ENCODE assay signal across 11 mouse cellular contexts in genomic region chr4:117847011-117847410, GRCm38 (mm10). TPM values are rescaled to one million over a fixed set of nuclear protein-coding genes. Genes with fewer than 3 reads are reported as not detected.
A peak's percentile ranks its signal among the peaks of the same experiment; 100 is the strongest.
DNase-seq lines count a peak whose midpoint lies in the region; ATAC-seq and TF ChIP-seq lines count a peak whose summit lies in the region.
"Had no signal": no experiment of that assay in that cellular context is flagged by ENCODE, and none has a peak within 500 bp of the region (broad histone marks: within the 10 kb centered on the region; RNA-seq: fewer than 3 reads in every experiment).

No protein-coding gene starts in this region.

- no peaks in the 10 kb centered on the region for H3K27me3 ChIP-seq in forebrain, postnatal 0 days (ENCODE audit: insufficient read depth, low read length)
- no peaks in the 10 kb centered on the region for H3K27me3 ChIP-seq in forebrain, embryonic 16.5 days (replicated peaks; ENCODE audit: control insufficient read depth, insufficient read depth, low read length)
- no peaks in the 10 kb centered on the region for H3K27me3 ChIP-seq in lung, embryonic 16.5 days (ENCODE audit: control insufficient read depth, insufficient read depth, low read depth, low read length)
- no peaks in the 10 kb centered on the region for H3K27me3 ChIP-seq in hindbrain, embryonic 11.5 days (ENCODE audit: control insufficient read depth, insufficient read depth, low read length)
- H3K27me3 ChIP-seq in midbrain, embryonic 13.5 days, result no peaks in the 10 kb centered on the region

- peak; percentile 77 for ATAC-seq in forebrain, postnatal 0 days
- ATAC-seq in forebrain, embryonic 16.5 days, result no peak
- peak; percentile 73 for ATAC-seq in lung, embryonic 16.5 days (ENCODE audit: low read depth)
- ATAC-seq in hindbrain, embryonic 11.5 days (ENCODE audit: low FRiP score), result no peak
- peak; percentile 43 for ATAC-seq in midbrain, embryonic 13.5 days
- no peak for ATAC-seq in inflammation-experienced regulatory T-cells, adult 6 months
- ATAC-seq: CD4-positive, CD25-positive, alpha-beta regulatory T cell, adult 4 months had no signal

- no peaks in the 10 kb centered on the region for H3K9me3 ChIP-seq in forebrain, postnatal 0 days (ENCODE audit: low read length)
- no peaks in the 10 kb centered on the region for H3K9me3 ChIP-seq in forebrain, embryonic 16.5 days (ENCODE audit: control insufficient read depth, low read length)
- H3K9me3 ChIP-seq in lung, embryonic 16.5 days (ENCODE audit: control insufficient read depth, low read length), result no peaks in the 10 kb centered on the region
- H3K9me3 ChIP-seq in hindbrain, embryonic 11.5 days (ENCODE audit: control insufficient read depth, low read length), result no peaks in the 10 kb centered on the region
- H3K9me3 ChIP-seq in midbrain, embryonic 13.5 days, result no peaks in the 10 kb centered on the region
- H3K9me3 ChIP-seq: heart, embryonic 10.5 days had no signal

- WGBS in forebrain, postnatal 0 days, result 17% methylated on average over 2 of the region's 2 CpGs
- WGBS in forebrain, embryonic 16.5 days, result 13% methylated on average over 2 of the region's 2 CpGs
- 48% methylated on average over 2 of the region's 2 CpGs for WGBS in lung, embryonic 16.5 days
- WGBS in hindbrain, embryonic 11.5 days, result 50% methylated on average over 2 of the region's 2 CpGs
- 33% methylated on average over 2 of the region's 2 CpGs for WGBS in midbrain, embryonic 13.5 days

- peak; percentile 52 for DNase-seq in forebrain, postnatal 0 days
- no peak for DNase-seq in lung, postnatal 36 days
- DNase-seq in hindbrain, embryonic 11.5 days (ENCODE audit: low spot score), result peak; percentile 38
- DNase-seq in spleen, postnatal 36 days (ENCODE audit: low spot score in 2 of 2), result no peak
- DNase-seq: kidney, adult 9 months had no signal

- no peak for TF ChIP-seq CTCF in forebrain, postnatal 0 days (IDR thresholded peaks at IDR 0.05; ENCODE audit: low read depth)

- no peak overlapping the region for H3K27ac ChIP-seq in forebrain, postnatal 0 days (ENCODE audit: low read depth, low read length)
- no peak overlapping the region for H3K27ac ChIP-seq in forebrain, embryonic 16.5 days (ENCODE audit: low read length)
- H3K27ac ChIP-seq in lung, embryonic 16.5 days (ENCODE audit: low read length), result peak overlapping the region; percentile 30; the same call in 1 of the 2 replicates
- no peak overlapping the region for H3K27ac ChIP-seq in hindbrain, embryonic 11.5 days (ENCODE audit: low read depth, low read length)
- 0 out of 2 replicates have a peak overlapping the region, but pooled peaks have one; percentile 2 for H3K27ac ChIP-seq in midbrain, embryonic 13.5 days
- H3K27ac ChIP-seq: heart, embryonic 10.5 days had no signal

- H3K4me2 ChIP-seq in forebrain, postnatal 0 days (ENCODE audit: low read depth), result no peak overlapping the region
- H3K4me2 ChIP-seq in forebrain, embryonic 16.5 days (ENCODE audit: low read length), result no peak overlapping the region
- no peak overlapping the region for H3K4me2 ChIP-seq in lung, embryonic 16.5 days (ENCODE audit: low read depth, low read length)
- H3K4me2 ChIP-seq in hindbrain, embryonic 11.5 days (replicated peaks; ENCODE audit: low read depth, low read length), result no peak overlapping the region
- no peak overlapping the region for H3K4me2 ChIP-seq in midbrain, embryonic 13.5 days (replicated peaks)

- no peaks in the 10 kb centered on the region for H3K36me3 ChIP-seq in forebrain, postnatal 0 days (ENCODE audit: insufficient read depth)
- no peaks in the 10 kb centered on the region for H3K36me3 ChIP-seq in forebrain, embryonic 16.5 days (ENCODE audit: control insufficient read depth, insufficient read depth)
- no peaks in the 10 kb centered on the region for H3K36me3 ChIP-seq in lung, embryonic 16.5 days (ENCODE audit: control insufficient read depth, insufficient read depth, low read length)
- no peaks in the 10 kb centered on the region for H3K36me3 ChIP-seq in hindbrain, embryonic 11.5 days (ENCODE audit: control insufficient read depth, insufficient read depth, low read length)
- H3K36me3 ChIP-seq in midbrain, embryonic 13.5 days, result no peaks in the 10 kb centered on the region

- no peaks in the 10 kb centered on the region for H3K4me1 ChIP-seq in forebrain, postnatal 0 days (ENCODE audit: insufficient read depth)
- H3K4me1 ChIP-seq in forebrain, embryonic 16.5 days (replicated peaks; ENCODE audit: control insufficient read depth, insufficient read depth, low read length), result no peaks in the 10 kb centered on the region; the same call in 1 of the 2 replicates
- H3K4me1 ChIP-seq in lung, embryonic 16.5 days (replicated peaks; ENCODE audit: control insufficient read depth, insufficient read depth, low read length), result peaks cover 5% of the 10 kb centered on the region; the same call in 1 of the 2 replicates
- H3K4me1 ChIP-seq in hindbrain, embryonic 11.5 days (replicated peaks; ENCODE audit: control insufficient read depth, insufficient read depth, low read length), result peaks cover 10% of the 10 kb centered on the region
- H3K4me1 ChIP-seq in midbrain, embryonic 13.5 days (replicated peaks), result peaks cover 29% of the 10 kb centered on the region

- H3K9ac ChIP-seq in forebrain, postnatal 0 days, result no peak overlapping the region
- H3K9ac ChIP-seq in forebrain, embryonic 16.5 days (replicated peaks; ENCODE audit: low read depth, low read length), result no peak overlapping the region
- peak overlapping the region; percentile 11; the same call in 1 of the 2 replicates for H3K9ac ChIP-seq in lung, embryonic 16.5 days (ENCODE audit: low read length)
- H3K9ac ChIP-seq in hindbrain, embryonic 11.5 days (ENCODE audit: low read depth, low read length), result no peak overlapping the region
- no peak overlapping the region for H3K9ac ChIP-seq in midbrain, embryonic 13.5 days (replicated peaks)

- H3K4me3 ChIP-seq in forebrain, postnatal 0 days (ENCODE audit: low read depth, low read length), result no peak overlapping the region
- no peak overlapping the region for H3K4me3 ChIP-seq in forebrain, embryonic 16.5 days (replicated peaks; ENCODE audit: low read length)
- no peak overlapping the region for H3K4me3 ChIP-seq in lung, embryonic 16.5 days (ENCODE audit: low read length)
- no peak overlapping the region for H3K4me3 ChIP-seq in hindbrain, embryonic 11.5 days (ENCODE audit: low read depth, low read length)
- H3K4me3 ChIP-seq in midbrain, embryonic 13.5 days (replicated peaks), result no peak overlapping the region
- H3K4me3 ChIP-seq: heart, embryonic 10.5 days had no signal

RNA-seq across cellular contexts. Expression of gene Slc6a9, which starts 12.7 kb away (rescaled TPM):
- total RNA-seq in forebrain, postnatal 0 days (2014; rRNA removed), result 30.6 and 35.0 TPM in 2 replicates
- 18.7 and 33.7 TPM in 2 replicates for polyA plus RNA-seq in forebrain, postnatal 0 days (2015; fragmentation: Nextera tagmentation; extraction: Ambion mirVana)
- 12.0 and 16.2 TPM in 2 replicates for polyA plus RNA-seq in forebrain, embryonic 16.5 days (2015; fragmentation: Nextera tagmentation; extraction: Ambion mirVana)
- 9.1 and 9.2 TPM in 2 replicates for polyA plus RNA-seq in lung, embryonic 16.5 days (2015; fragmentation: Nextera tagmentation; extraction: Ambion mirVana)
- polyA plus RNA-seq in hindbrain, embryonic 11.5 days (2014; fragmentation: Nextera tagmentation; extraction: Ambion mirVana), result 6.2 and 7.1 TPM in 2 replicates
- polyA plus RNA-seq in midbrain, embryonic 13.5 days (2015; fragmentation: Nextera tagmentation; extraction: Ambion mirVana), result 14.9 and 16.1 TPM in 2 replicates
- not detected for polyA plus RNA-seq in inflammation-experienced regulatory T-cells, adult 6 months (2017; shearing (Covaris generic))

RNA-seq across cellular contexts. Expression of gene Ccdc24, which starts 25.3 kb away (rescaled TPM):
- 3.4 and 7.7 TPM in 2 replicates for total RNA-seq in forebrain, postnatal 0 days (2014; rRNA removed)
- 0.94 and 1.5 TPM in 2 replicates for polyA plus RNA-seq in forebrain, postnatal 0 days (2015; fragmentation: Nextera tagmentation; extraction: Ambion mirVana)
- polyA plus RNA-seq in forebrain, embryonic 16.5 days (2015; fragmentation: Nextera tagmentation; extraction: Ambion mirVana), result 2.0 and 2.4 TPM in 2 replicates
- polyA plus RNA-seq in lung, embryonic 16.5 days (2015; fragmentation: Nextera tagmentation; extraction: Ambion mirVana), result 2.0 and 3.0 TPM in 2 replicates
- polyA plus RNA-seq in hindbrain, embryonic 11.5 days (2014; fragmentation: Nextera tagmentation; extraction: Ambion mirVana), result 1.7 and 1.8 TPM in 2 replicates
- 3.0 and 3.4 TPM in 2 replicates for polyA plus RNA-seq in midbrain, embryonic 13.5 days (2015; fragmentation: Nextera tagmentation; extraction: Ambion mirVana)
- not detected for polyA plus RNA-seq in inflammation-experienced regulatory T-cells, adult 6 months (2017; shearing (Covaris generic))
- polyA plus RNA-seq: CD4-positive, CD25-positive, alpha-beta regulatory T cell, adult 4 months had no signal

RNA-seq across cellular contexts. Expression of gene B4galt2, which starts 36.3 kb away (rescaled TPM):
- 179 and 192 TPM in 2 replicates for total RNA-seq in forebrain, postnatal 0 days (2014; rRNA removed)
- 89.0 and 90.6 TPM in 2 replicates for polyA plus RNA-seq in forebrain, postnatal 0 days (2015; fragmentation: Nextera tagmentation; extraction: Ambion mirVana)
- 47.8 and 47.9 TPM in 2 replicates for polyA plus RNA-seq in forebrain, embryonic 16.5 days (2015; fragmentation: Nextera tagmentation; extraction: Ambion mirVana)
- polyA plus RNA-seq in lung, embryonic 16.5 days (2015; fragmentation: Nextera tagmentation; extraction: Ambion mirVana), result 10.6 and 12.0 TPM in 2 replicates
- 27.3 and 27.9 TPM in 2 replicates for polyA plus RNA-seq in hindbrain, embryonic 11.5 days (2014; fragmentation: Nextera tagmentation; extraction: Ambion mirVana)
- 42.7 and 42.8 TPM in 2 replicates for polyA plus RNA-seq in midbrain, embryonic 13.5 days (2015; fragmentation: Nextera tagmentation; extraction: Ambion mirVana)
- not detected for polyA plus RNA-seq in inflammation-experienced regulatory T-cells, adult 6 months (2017; shearing (Covaris generic))
- polyA plus RNA-seq: CD4-positive, CD25-positive, alpha-beta regulatory T cell, adult 4 months had no signal

RNA-seq across cellular contexts. Expression of gene Atp6v0b, which starts 40.1 kb away (rescaled TPM):
- 557 and 600 TPM in 2 replicates for total RNA-seq in forebrain, postnatal 0 days (2014; rRNA removed)
- 599 and 626 TPM in 2 replicates for polyA plus RNA-seq in forebrain, postnatal 0 days (2015; fragmentation: Nextera tagmentation; extraction: Ambion mirVana)
- polyA plus RNA-seq in forebrain, embryonic 16.5 days (2015; fragmentation: Nextera tagmentation; extraction: Ambion mirVana), result 426 and 531 TPM in 2 replicates
- polyA plus RNA-seq in lung, embryonic 16.5 days (2015; fragmentation: Nextera tagmentation; extraction: Ambion mirVana), result 180 and 204 TPM in 2 replicates
- 233 and 246 TPM in 2 replicates for polyA plus RNA-seq in hindbrain, embryonic 11.5 days (2014; fragmentation: Nextera tagmentation; extraction: Ambion mirVana)
- polyA plus RNA-seq in midbrain, embryonic 13.5 days (2015; fragmentation: Nextera tagmentation; extraction: Ambion mirVana), result 458 and 469 TPM in 2 replicates
- polyA plus RNA-seq in inflammation-experienced regulatory T-cells, adult 6 months (2017; shearing (Covaris generic)), result 100 to 1,000 TPM in 1 of 3 experiments, 10 to 100 TPM in 2; 75.7 to 115 (median 83.2) TPM

RNA-seq across cellular contexts. Expression of gene Dph2, which starts 44.8 kb away (rescaled TPM):
- total RNA-seq in forebrain, postnatal 0 days (2014; rRNA removed), result 21.6 and 22.3 TPM in 2 replicates
- polyA plus RNA-seq in forebrain, postnatal 0 days (2015; fragmentation: Nextera tagmentation; extraction: Ambion mirVana), result 16.7 and 17.4 TPM in 2 replicates
- 29.8 and 30.1 TPM in 2 replicates for polyA plus RNA-seq in forebrain, embryonic 16.5 days (2015; fragmentation: Nextera tagmentation; extraction: Ambion mirVana)
- 16.2 and 17.9 TPM in 2 replicates for polyA plus RNA-seq in lung, embryonic 16.5 days (2015; fragmentation: Nextera tagmentation; extraction: Ambion mirVana)
- polyA plus RNA-seq in hindbrain, embryonic 11.5 days (2014; fragmentation: Nextera tagmentation; extraction: Ambion mirVana), result 21.0 and 26.8 TPM in 2 replicates
- polyA plus RNA-seq in midbrain, embryonic 13.5 days (2015; fragmentation: Nextera tagmentation; extraction: Ambion mirVana), result 26.0 and 26.1 TPM in 2 replicates
- 10 to 100 TPM; 20.1 to 32.4 (median 23.9) TPM for polyA plus RNA-seq in inflammation-experienced regulatory T-cells, adult 6 months (2017; shearing (Covaris generic))

Comparison
In these comparisons a context has a peak if more than half of its experiments do, and no peak if none do; other contexts are left out.
1. ATAC-seq: peak in forebrain, postnatal 0 days (single experiment), lung, embryonic 16.5 days (single experiment) and midbrain, embryonic 13.5 days (single experiment); none in forebrain, embryonic 16.5 days (single experiment), hindbrain, embryonic 11.5 days (single experiment) and inflammation-experienced regulatory T-cells, adult 6 months (single experiment).
2. DNase-seq: peak in forebrain, postnatal 0 days (single experiment) and hindbrain, embryonic 11.5 days (single experiment); none in lung, postnatal 36 days (single experiment) and spleen, postnatal 36 days (0 of 2).
3. H3K27ac ChIP-seq: peak in lung, embryonic 16.5 days (single experiment) and midbrain, embryonic 13.5 days (single experiment); none in forebrain, postnatal 0 days (single experiment), forebrain, embryonic 16.5 days (single experiment) and hindbrain, embryonic 11.5 days (single experiment).
4. RNA of gene B4galt2, which starts 36.3 kb away (polyA plus RNA-seq): 89.0 to 90.6 TPM in forebrain, postnatal 0 days, 47.8 to 47.9 TPM in forebrain, embryonic 16.5 days, 42.7 to 42.8 TPM in midbrain, embryonic 13.5 days, 27.3 to 27.9 TPM in hindbrain, embryonic 11.5 days and 10.6 to 12.0 TPM in lung, embryonic 16.5 days; not detected in inflammation-experienced regulatory T-cells, adult 6 months; every median in the first group is over 10 times any median in the second.